Mouse (Mus musculus) retina, postnatal 1 day (tissue): ENCODE data around the gene Bmi1.

Source experiments
- DNase-seq: peaks from one replicate; pipeline ENCODE4 v3.0.0-alpha.2; 2012

Gene Bmi1

DNA sequence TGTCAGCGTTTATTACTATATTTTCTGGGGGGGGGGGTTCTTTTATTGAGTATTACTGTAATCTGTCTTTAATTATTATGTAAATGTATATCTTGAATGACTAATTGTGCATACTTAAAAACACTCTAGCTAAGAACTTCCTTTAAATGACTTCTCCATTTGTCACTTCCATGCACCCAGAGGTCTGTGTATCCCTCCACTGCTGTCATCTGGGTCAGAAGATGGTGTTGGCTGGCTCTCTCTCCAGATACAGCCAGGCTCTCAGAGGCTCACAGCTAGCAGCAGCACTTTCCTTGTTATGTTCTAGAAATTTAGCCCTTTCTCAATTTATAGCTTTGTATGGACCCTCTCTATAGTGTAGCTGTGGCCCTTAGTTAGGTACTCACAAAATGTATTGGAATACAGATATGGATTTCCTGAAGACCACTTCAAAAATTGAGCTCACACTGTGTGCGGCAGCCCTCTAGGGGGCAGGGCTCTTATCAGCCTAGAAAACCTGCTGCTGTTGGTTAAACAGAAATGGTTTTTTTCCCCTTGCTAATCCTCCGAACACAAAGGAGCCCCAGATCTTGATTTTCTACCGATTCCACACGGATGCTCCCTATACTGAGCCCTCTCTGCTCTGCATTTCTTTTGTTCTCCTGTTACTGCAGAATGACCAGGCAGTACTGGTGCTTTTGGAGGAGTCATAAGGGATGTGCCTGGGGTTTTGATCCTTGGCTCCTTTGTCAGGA is 57.7 kb downstream of the Bmi1 start:
- peak; percentile 36 for DNase-seq
